Mouse (Mus musculus) liver, postnatal 0 days (tissue): ENCODE results near the gene Folr2.

Experiments
- CTCF ChIP-seq: sonication (generic); IDR thresholded peaks from 2 replicates; pipeline ENCODE4 v1.5.1; 2016; ENCODE audit warnings: antibody characterized with exemption, low read depth
- EP300 ChIP-seq: IDR thresholded peaks from 2 replicates; pipeline ENCODE4 v1.6.1; 2016; ENCODE audit warnings: antibody characterized with exemption, low read depth, mild to moderate bottlenecking

GRCm38 (mm10) chr7:101866491-101867265, 9.7 kb upstream of the Folr2 start:
- TF ChIP-seq CTCF (no peak), EP300 (no peak)
